ENCODE assay signal across 17 mouse cellular contexts in genomic region chr10:108452421-108452820, GRCm38 (mm10).
"Had no signal": no experiment of that assay in that cellular context is flagged by ENCODE, and none has a peak within 500 bp of the region (broad histone marks: within the 10 kb centered on the region; RNA-seq: fewer than 3 reads in every experiment).

No protein-coding gene starts in this region.

- DNase-seq: kidney, adult 18-20 months; layer of hippocampus, adult 9-11 months; liver, postnatal 0 days; lung, embryonic 14.5 days; right cerebral cortex, postnatal 14 days; right cerebral cortex, postnatal 4 days; thymus, adult 18-20 months; thymus, postnatal 36 days had no signal

- H3K4me3 ChIP-seq: intestine, embryonic 15.5 days; layer of hippocampus, adult 2 months; limb, embryonic 10.5 days; limb, embryonic 13.5 days; midbrain, embryonic 13.5 days had no signal

- H3K27me3 ChIP-seq: intestine, embryonic 15.5 days; limb, embryonic 13.5 days had no signal

- H3K4me1 ChIP-seq: intestine, embryonic 15.5 days; limb, embryonic 13.5 days; midbrain, embryonic 13.5 days had no signal

- H3K27ac ChIP-seq: intestine, embryonic 15.5 days; kidney, postnatal 0 days; layer of hippocampus, adult 2 months; limb, embryonic 10.5 days; limb, embryonic 13.5 days; liver, embryonic 14.5 days; macrophage; midbrain, embryonic 13.5 days; stomach, postnatal 0 days had no signal

- H3K36me3 ChIP-seq: intestine, embryonic 15.5 days; limb, embryonic 10.5 days; limb, embryonic 13.5 days; midbrain, embryonic 13.5 days had no signal
